Comparison of ENCODE assay signal across 8 mouse cellular contexts in genomic region chr1:170136351-170137009, GRCm38 (mm10). TPM values are rescaled to one million over a fixed set of nuclear protein-coding genes. Genes with fewer than 3 reads are reported as not detected.
DNase-seq lines count a peak whose midpoint lies in the region; ATAC-seq and TF ChIP-seq lines count a peak whose summit lies in the region.

No protein-coding gene starts in this region.

- no peaks in the 10 kb centered on the region for H3K27me3 ChIP-seq in hindbrain, postnatal 0 days (ENCODE audit: insufficient read depth, low read length)

- H3K36me3 ChIP-seq in hindbrain, postnatal 0 days (ENCODE audit: insufficient read depth, low read length): no peaks in the 10 kb centered on the region

- DNase-seq in R1 (ENCODE audit: low read depth, low spot score): peak; percentile 73
- peak; percentile 40 to 62 for DNase-seq in gastrocnemius, adult 8-10 months (ENCODE audit: low spot score in 2 of 2)
- peak; percentile 84 for DNase-seq in hindbrain, postnatal 0 days (ENCODE audit: low spot score)
- DNase-seq in left cerebral cortex, adult 18-20 months (ENCODE audit: low spot score in 2 of 2): peak; percentile 58 to 73
- DNase-seq in lung, postnatal 4 days: peak; percentile 75 to 82
- peak; percentile 24 for DNase-seq in retina, postnatal 7 days (ENCODE audit: low read depth, low spot score)
- DNase-seq in urinary bladder, adult 2 months (ENCODE audit: low spot score): peak; percentile 27

- TF ChIP-seq POLR2A in cortical plate, adult 2 months (IDR thresholded peaks at IDR 0.05; ENCODE audit: extremely low read depth, insufficient read depth, low read length): no peak

- no peaks in the 10 kb centered on the region for H3K4me1 ChIP-seq in cortical plate, adult 2 months (ENCODE audit: control insufficient read depth, insufficient read depth, low read length)
- 0 out of 2 replicates have a peak, but pooled peaks cover 4% of the 10 kb centered on the region for H3K4me1 ChIP-seq in hindbrain, postnatal 0 days (ENCODE audit: insufficient read depth, low read length)

- no peak overlapping the region for H3K9ac ChIP-seq in hindbrain, postnatal 0 days (replicated peaks; ENCODE audit: low read length)

- ATAC-seq in hindbrain, postnatal 0 days: peak; percentile 94

- no peak overlapping the region for H3K4me2 ChIP-seq in hindbrain, postnatal 0 days (ENCODE audit: low read depth, low read length)

- H3K9me3 ChIP-seq in hindbrain, postnatal 0 days (ENCODE audit: low read length): no peaks in the 10 kb centered on the region

- no peak overlapping the region for H3K27ac ChIP-seq in cortical plate, adult 2 months (ENCODE audit: insufficient read depth, low read length)
- H3K27ac ChIP-seq in hindbrain, postnatal 0 days: no peak overlapping the region

- H3K4me3 ChIP-seq in cortical plate, adult 2 months (ENCODE audit: insufficient read depth, low read length): no peak overlapping the region
- no peak overlapping the region for H3K4me3 ChIP-seq in hindbrain, postnatal 0 days (ENCODE audit: low read length)

- 21% methylated on average over 7 of the region's 7 CpGs for WGBS in hindbrain, postnatal 0 days

- TF ChIP-seq CTCF in cortical plate, adult 2 months (IDR thresholded peaks at IDR 0.05; ENCODE audit: extremely low read depth, insufficient read depth, low read length): peak; percentile 85
- peak; percentile 86 for TF ChIP-seq CTCF in hindbrain, postnatal 0 days (IDR thresholded peaks at IDR 0.05; ENCODE audit: low read depth)

RNA-seq across cellular contexts. Expression of gene Ddr2, which starts 25.9 kb away (rescaled TPM):
- polyA plus RNA-seq in cortical plate, adult 2 months (2012; rRNA removed): 3.2 and 4.0 TPM in 2 replicates
- 10 to 100 TPM; 10.7 to 20.9 (median 16.8) TPM for total RNA-seq in gastrocnemius, adult 8-10 months (2022)
- 5.4 and 8.5 TPM in 2 replicates for total RNA-seq in hindbrain, postnatal 0 days (2014; rRNA removed)
- 9.6 and 9.9 TPM in 2 replicates for polyA plus RNA-seq in hindbrain, postnatal 0 days (2015; fragmentation: Nextera tagmentation; extraction: Ambion mirVana)
- 1 to 10 TPM; 7.0 to 7.2 TPM for total RNA-seq in left cerebral cortex, adult 18-20 months (2021)
- 76.5 and 93.8 TPM in 2 replicates for polyA plus RNA-seq in urinary bladder, adult 2 months (2012; rRNA removed)

RNA-seq across cellular contexts. Expression of gene Uap1, which starts 38.3 kb away (rescaled TPM):
- polyA plus RNA-seq in cortical plate, adult 2 months (2012; rRNA removed): 51.8 and 54.1 TPM in 2 replicates
- 10 to 100 TPM; 41.6 to 64.9 (median 48.9) TPM for total RNA-seq in gastrocnemius, adult 8-10 months (2022)
- 38.1 and 46.7 TPM in 2 replicates for total RNA-seq in hindbrain, postnatal 0 days (2014; rRNA removed)
- polyA plus RNA-seq in hindbrain, postnatal 0 days (2015; fragmentation: Nextera tagmentation; extraction: Ambion mirVana): 52.6 and 54.7 TPM in 2 replicates
- 10 to 100 TPM; 60.6 to 69.4 TPM for total RNA-seq in left cerebral cortex, adult 18-20 months (2021)
- polyA plus RNA-seq in urinary bladder, adult 2 months (2012; rRNA removed): 36.2 and 41.3 TPM in 2 replicates

Comparison
In these comparisons a context has a peak if more than half of its experiments do, and no peak if none do; other contexts are left out.
1. DNase-seq: peak in every context shown above with its lines; median percentile 84 in hindbrain, postnatal 0 days; 78 in lung, postnatal 4 days; 73 in R1; 66 in left cerebral cortex, adult 18-20 months; 51 in gastrocnemius, adult 8-10 months; 27 in urinary bladder, adult 2 months; 24 in retina, postnatal 7 days.